Comparison of ENCODE assay signal across 1 mouse cellular context in the genomic region with DNA sequence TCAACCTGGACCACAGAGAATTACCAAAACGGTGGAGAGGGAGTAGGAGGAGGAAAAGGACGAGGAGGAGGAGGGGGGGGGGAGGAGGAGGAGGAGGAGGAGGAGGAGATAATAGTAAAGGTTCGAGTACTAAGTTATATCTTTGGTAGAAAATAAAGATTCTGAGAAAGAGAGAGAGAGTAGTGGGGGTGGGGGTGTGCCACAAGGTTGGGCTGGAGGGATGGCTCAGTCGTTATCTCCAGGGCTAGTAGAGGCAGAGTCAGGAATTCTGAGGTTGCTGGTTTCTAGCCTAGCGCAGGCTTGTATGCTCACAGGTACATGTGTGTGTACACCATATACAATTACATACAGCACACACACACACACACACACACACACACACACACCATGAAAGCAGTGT.
TF ChIP-seq lines count a peak whose summit lies in the region.

No protein-coding gene starts in this region.

TF ChIP-seq in MEL, 35 proteins besides CTCF, POLR2A, EP300 and RAD21 (continued from another document):
- 0 out of 2 replicates have a peak, but pooled peaks have one; percentile 14 for TF ChIP-seq MYC (IDR thresholded peaks at IDR 0.05; ENCODE audit: low read depth, low read length)
